Mouse (Mus musculus) testis, postnatal 10 days (tissue): ENCODE data around the gene Mmp23.
"Not testable (repeated sequence)": the region's sequence is repeated elsewhere in the genome, so short reads cannot be mapped to it uniquely, and the experiment has no call there.

Source experiments
- DNase-seq: peaks from one replicate; pipeline ENCODE4 v3.0.0; 2021; ENCODE audit warnings: low spot score

The Mmp23 gene

DNA sequence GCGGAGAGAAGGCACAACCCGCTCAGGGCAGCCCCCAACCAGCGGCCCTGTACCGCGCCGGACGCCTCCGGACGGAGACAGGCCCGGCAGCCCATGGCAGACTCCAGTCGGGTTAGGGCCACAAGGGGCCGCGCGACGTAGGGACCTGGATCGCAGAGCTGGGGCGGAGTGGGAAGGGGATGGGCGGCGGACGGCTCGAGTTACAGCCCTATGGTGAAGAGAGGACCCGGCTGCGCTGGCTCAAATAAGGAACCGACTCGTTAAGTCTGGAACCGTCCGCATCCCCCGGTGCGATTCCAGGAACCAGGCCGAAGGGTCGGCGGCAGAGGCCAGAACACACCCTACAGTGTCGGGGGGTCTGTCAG is at the start of gene Mmp23:
Gene Mmp23, minus strand, starts transcription at position 299 of the 365 bp plus-strand sequence.
- DNase-seq = peak; percentile 73

DNA sequence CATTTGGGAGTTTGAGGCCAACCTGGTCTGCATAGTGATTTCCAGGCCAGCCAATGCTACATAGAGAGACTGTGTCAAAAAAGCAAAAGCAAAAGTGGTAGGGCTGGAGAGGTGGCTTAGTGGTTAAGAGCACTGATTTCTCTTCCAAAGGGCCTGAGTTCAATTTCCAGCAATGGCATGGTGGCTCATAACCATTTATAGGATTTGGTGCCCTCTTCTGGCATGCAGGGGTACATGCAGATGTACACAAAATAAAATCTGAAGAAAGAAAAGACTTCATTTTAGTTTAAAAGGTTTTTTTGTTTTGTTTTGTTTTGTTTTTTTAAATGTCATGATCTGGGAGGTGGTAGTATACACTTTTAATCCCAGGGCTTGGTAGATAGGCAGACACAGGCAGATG is 47.2 kb upstream of the Mmp23 start:
- DNase-seq = no peak

- DNase-seq = no peak
These were observed 43.4 kb upstream of the Mmp23 start for GRCm38 (mm10) chr4:155696261-155697255.

- no peak for DNase-seq
These were observed 42.4 kb upstream of the Mmp23 start for GRCm38 (mm10) chr4:155695531-155696062.

DNA sequence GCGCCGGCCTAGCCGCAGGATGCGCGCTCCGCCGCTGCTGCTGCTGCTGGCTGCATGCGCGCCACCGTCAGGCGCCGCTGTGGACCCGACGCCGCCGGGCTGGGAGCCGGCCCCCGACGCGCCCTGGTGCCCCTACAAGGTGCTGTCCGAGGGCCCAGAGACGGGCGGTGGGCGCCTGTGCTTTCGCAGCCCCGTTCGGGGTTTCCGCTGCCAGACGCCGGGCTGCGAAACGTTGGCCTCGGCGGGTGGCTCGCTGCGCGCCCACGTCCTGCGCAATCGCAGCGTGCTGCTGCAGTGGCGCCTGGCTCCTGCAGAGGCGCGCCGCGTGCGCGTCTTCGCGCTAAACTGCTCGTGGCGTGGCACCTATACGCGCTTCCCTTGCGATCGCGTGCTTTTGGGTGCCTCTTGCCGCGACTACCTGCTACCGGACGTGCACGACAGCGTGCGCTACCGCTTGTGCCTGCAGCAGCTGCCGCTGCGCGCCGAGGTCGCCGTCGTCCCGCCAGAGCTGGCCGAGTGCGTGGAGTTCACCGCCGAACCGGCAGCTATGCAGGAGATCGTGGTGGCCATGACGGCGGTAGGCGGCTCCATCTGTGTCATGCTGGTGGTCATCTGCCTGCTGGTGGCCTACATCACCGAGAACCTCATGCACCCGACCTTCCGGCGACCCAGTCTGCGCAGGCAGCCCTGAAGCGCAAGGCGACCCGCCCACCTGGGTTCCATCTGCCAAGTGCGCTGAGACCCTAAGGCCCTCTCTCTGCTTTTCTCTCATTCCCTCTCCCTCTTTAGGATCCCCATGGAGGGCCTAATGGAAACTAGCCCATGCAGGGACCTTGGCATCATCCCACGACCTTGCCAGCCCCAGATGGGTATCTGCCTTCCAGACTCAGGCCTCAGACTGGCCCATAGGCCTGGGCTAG is 41.6 kb upstream of the Mmp23 start:
- DNase-seq = peak; percentile 76

GRCm38 (mm10) chr4:155694111-155694481 is 40.9 kb upstream of the Mmp23 start, which contains the start of gene Fndc10:
Gene Fndc10, plus strand, starts transcription at chr4:155694342.
- peak; percentile 85 for DNase-seq

- no peak for DNase-seq
These were observed 39.2 kb upstream of the Mmp23 start for GRCm38 (mm10) chr4:155692421-155692820.

DNA sequence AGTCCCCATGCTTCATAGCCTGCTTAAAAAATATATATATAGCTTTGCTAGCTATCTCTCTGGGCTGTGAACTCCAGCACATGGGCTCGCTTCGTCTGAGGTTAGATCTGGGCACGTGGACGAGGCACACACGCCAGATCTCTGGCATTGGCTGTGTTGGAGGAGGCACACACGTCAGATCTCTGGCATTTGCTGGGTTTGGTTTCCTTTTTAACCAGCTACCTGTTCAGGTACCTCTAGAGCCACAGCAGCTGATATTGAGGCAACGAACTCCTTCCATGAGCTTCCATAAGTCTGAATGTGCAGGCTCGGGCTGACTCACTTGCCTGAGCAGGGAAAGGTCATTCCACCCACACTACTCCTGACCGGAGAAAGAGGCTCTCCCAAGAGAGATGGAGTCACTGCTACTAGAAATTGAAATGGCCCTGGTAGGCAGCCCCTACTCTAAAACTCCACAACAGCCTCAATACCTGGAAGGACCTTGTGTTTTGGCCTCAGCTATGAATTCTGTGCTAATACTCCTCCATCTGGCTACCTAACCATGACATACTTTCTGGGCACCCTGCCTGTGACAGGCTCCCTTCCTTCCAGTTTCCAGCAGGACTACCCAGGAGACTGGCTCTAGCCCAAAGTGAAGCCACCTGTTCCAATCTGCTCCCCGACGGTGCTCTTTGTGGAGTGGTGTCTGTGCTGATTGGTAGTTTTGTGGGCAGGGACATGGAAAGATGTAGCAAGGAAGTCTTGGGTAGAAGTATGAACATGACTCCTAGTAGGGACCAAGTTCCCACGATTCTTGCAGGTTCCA is 37.6 kb upstream of the Mmp23 start:
- DNase-seq = no peak

GRCm38 (mm10) chr4:155687764-155688163 is 34.6 kb upstream of the Mmp23 start:
- DNase-seq = not testable (repeated sequence)

DNA sequence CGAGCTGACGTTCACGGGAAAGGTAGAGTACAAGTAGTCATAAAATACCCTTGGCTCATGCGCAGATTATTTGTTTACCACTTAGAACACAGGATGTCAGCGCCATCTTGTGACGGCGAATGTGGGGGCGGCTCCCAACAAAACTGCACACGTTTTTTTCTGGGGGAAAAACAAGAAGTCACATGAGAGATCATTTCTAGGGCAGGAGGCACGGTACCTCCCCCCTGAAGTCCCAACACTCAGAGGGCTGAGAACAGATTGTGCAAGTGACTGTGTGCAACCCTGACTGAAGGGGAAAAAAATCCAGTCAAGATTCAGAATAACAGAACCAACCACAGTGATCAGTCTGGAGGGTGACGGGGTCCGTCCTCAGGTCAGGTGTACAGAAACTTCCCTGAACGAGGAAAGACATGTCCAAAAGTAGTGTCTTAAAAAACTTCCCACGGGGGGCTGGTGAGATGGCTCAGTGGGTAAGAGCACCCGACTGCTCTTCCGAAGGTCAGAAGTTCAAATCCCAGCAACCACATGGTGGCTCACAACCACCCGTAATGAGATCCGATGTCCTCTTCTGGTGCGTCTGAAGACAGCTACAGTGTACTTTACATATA is 30.6 kb upstream of the Mmp23 start:
- not testable (repeated sequence) for DNase-seq

DNA sequence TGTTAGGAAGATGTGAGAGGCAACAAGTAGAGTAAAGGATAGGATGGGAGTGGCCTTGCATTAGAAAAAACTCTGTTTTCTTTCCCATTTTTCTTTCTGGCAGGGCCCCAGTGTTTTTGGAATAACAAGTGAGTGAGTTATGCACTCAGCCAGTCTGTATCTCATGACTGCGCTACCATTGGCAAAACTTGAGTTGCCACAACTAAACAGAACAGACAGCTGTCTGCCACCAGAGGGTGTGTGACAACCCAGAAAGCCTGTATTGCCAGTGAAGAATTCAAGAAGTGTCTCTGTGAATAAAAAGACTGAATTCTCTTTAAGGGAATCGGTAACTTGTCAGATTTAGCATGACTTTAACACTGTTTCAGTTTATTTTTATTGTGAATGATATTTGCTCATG is 22.8 kb upstream of the Mmp23 start:
- DNase-seq = no peak

GRCm38 (mm10) chr4:155672082-155672481 is 18.9 kb upstream of the Mmp23 start:
- no peak for DNase-seq

- DNase-seq = not testable (repeated sequence)
These were observed 17.1 kb upstream of the Mmp23 start for GRCm38 (mm10) chr4:155670236-155670635.

DNA sequence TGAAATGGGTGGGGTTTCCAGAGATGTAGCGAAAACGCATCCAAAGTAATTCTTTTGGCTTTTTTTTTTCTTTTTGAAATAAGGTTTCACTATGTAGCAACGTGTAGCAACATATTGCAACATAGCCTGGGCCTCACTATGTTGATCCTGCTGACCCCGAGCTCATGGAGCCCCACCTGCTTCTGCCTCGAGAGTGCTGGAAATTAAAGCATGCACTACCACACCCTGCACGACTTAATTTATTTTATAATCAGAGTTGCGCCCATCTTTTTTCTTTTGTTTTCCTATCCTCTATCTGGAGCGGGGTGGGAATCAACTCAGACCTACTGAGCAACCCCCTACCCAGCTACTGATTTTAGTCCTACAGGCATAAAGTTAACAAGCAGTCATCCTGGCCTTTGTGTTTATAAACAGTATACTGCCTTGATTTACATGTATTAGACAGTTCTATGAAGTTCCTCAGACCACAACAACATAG is 16.5 kb upstream of the Mmp23 start:
- DNase-seq = no peak

- DNase-seq = peak; percentile 98
These were observed 15.8 kb upstream of the Mmp23 start, which contains the start of gene Mib2 for GRCm38 (mm10) chr4:155668689-155669597. Gene Mib2, minus strand, starts transcription at chr4:155669198.

GRCm38 (mm10) chr4:155666903-155667302 is 13.7 kb upstream of the Mmp23 start:
- no peak for DNase-seq

GRCm38 (mm10) chr4:155660641-155661040 is 7.5 kb upstream of the Mmp23 start:
- peak; percentile 62 for DNase-seq

- DNase-seq = no peak
These were observed 5.8 kb upstream of the Mmp23 start for GRCm38 (mm10) chr4:155658961-155659360.

DNA sequence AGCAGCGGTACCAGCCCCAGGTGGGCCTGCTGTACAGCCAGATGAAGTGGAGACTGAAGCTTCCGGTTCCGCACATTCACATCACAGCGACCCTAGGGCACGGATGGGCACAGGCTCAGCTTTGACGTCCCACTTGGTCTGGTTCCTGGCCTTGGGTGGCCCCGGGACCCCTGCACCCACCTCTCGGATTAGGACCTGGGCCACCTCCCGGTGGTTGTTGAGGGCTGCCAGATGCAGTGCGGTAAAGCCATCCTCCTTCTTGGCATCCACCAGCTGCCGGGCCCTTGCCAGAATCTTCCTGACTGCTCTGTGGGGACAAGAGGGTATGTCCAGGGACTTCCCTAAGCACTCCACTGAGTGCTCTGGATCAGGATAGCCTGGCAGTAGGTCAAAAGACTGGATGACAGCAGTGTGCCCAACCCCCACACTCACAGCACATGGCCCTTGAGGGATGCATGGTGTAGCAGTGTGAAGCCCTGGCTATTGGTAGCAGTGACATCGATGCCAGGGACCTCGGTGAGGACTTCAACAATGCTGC is 3.1 kb upstream of the Mmp23 start:
- DNase-seq = no peak
